Mouse (Mus musculus): ENCODE measurements around the gene Fap.

The Fap gene

GRCm38 (mm10) chr2:62573753-62574159 lies at the start of gene Fap:
TSS of gene Fap (minus strand) at chr2:62574075.
- DNase-seq (ENCODE audit: low spot score in 2 of 2): no peak

- no peak for DNase-seq (ENCODE audit: low spot score in 2 of 2)
Measured at GRCm38 (mm10) chr2:62623024-62623441, 49.2 kb upstream of the Fap start.

GRCm38 (mm10) chr2:62619679-62620078 lies 45.8 kb upstream of the Fap start:
- DNase-seq (ENCODE audit: low spot score in 2 of 2): no peak

GRCm38 (mm10) chr2:62618934-62619341 lies 45.1 kb upstream of the Fap start:
- DNase-seq (ENCODE audit: low spot score in 2 of 2): no peak

GRCm38 (mm10) chr2:62613133-62613532 lies 39.3 kb upstream of the Fap start:
- DNase-seq (ENCODE audit: low spot score in 2 of 2): no peak

GRCm38 (mm10) chr2:62606205-62606604 lies 32.3 kb upstream of the Fap start:
- no peak for DNase-seq (ENCODE audit: low spot score in 2 of 2)

- no peak for DNase-seq (ENCODE audit: low spot score in 2 of 2)
Measured at GRCm38 (mm10) chr2:62603530-62603929, 29.7 kb upstream of the Fap start.

- no peak for DNase-seq (ENCODE audit: low spot score in 2 of 2)
Measured at GRCm38 (mm10) chr2:62596586-62596985, 22.7 kb upstream of the Fap start.

GRCm38 (mm10) chr2:62594491-62594890 lies 20.6 kb upstream of the Fap start:
- DNase-seq (ENCODE audit: low spot score in 2 of 2): no peak

- no peak for DNase-seq (ENCODE audit: low spot score in 2 of 2)
Measured at GRCm38 (mm10) chr2:62591555-62591954, 17.7 kb upstream of the Fap start.

- no peak for DNase-seq (ENCODE audit: low spot score in 2 of 2)
Measured at GRCm38 (mm10) chr2:62589333-62589732, 15.5 kb upstream of the Fap start.

- no peak for DNase-seq (ENCODE audit: low spot score in 2 of 2)
Measured at GRCm38 (mm10) chr2:62585769-62586168, 11.9 kb upstream of the Fap start.

GRCm38 (mm10) chr2:62574962-62575361 lies 1.1 kb upstream of the Fap start:
- DNase-seq (ENCODE audit: low spot score in 2 of 2): no peak

- DNase-seq (ENCODE audit: low spot score in 2 of 2): no peak
Measured at GRCm38 (mm10) chr2:62574250-62574649, 375 bp upstream of the Fap start.

- no peak for DNase-seq (ENCODE audit: low spot score in 2 of 2)
Measured at GRCm38 (mm10) chr2:62573099-62573752, 649 bp downstream of the Fap start.

- DNase-seq (ENCODE audit: low spot score in 2 of 2): no peak
Measured at GRCm38 (mm10) chr2:62564687-62565086, 9.2 kb downstream of the Fap start.

GRCm38 (mm10) chr2:62562661-62563485 lies 11.0 kb downstream of the Fap start:
- DNase-seq (ENCODE audit: low spot score in 2 of 2): no peak

- no peak for DNase-seq (ENCODE audit: low spot score in 2 of 2)
Measured at GRCm38 (mm10) chr2:62557417-62557816, 16.5 kb downstream of the Fap start.

GRCm38 (mm10) chr2:62556349-62556748 lies 17.5 kb downstream of the Fap start:
- DNase-seq (ENCODE audit: low spot score in 2 of 2): no peak

GRCm38 (mm10) chr2:62549659-62550058 lies 24.2 kb downstream of the Fap start:
- no peak for DNase-seq (ENCODE audit: low spot score in 2 of 2)

GRCm38 (mm10) chr2:62549131-62549530 lies 24.7 kb downstream of the Fap start:
- DNase-seq (ENCODE audit: low spot score in 2 of 2): no peak

- no peak for DNase-seq (ENCODE audit: low spot score in 2 of 2)
Measured at GRCm38 (mm10) chr2:62548104-62548503, 25.8 kb downstream of the Fap start.

- DNase-seq (ENCODE audit: low spot score in 2 of 2): no peak
Measured at GRCm38 (mm10) chr2:62535483-62535882, 38.4 kb downstream of the Fap start.
